Mouse (Mus musculus): ENCODE measurements around the gene Psen2. TPM values are rescaled to one million over a fixed set of nuclear protein-coding genes. Genes with fewer than 3 reads are reported as not detected.

Psen2 gene
- polyA plus RNA-seq, 2 experiments = 17.1 to 23.4 TPM

DNA sequence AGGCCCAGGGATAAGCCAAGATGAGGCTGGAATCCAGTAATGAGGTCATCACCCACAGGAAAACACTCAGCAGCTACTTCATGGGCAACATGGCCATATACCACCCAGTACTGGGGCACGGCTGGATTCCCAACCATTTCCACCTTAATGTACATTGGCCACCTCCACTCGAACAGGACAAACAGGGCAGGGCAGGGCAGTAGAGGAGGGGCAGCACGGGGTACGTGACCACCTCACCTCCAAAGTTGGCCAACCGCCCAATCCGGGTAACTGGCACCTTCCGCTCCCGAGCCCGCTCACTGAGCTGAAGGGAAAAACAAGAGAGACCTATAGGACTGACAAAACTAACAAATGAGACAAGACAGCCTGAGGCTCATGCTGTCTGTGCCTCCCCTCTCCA, 84.9 kb downstream of the Psen2 start:
- Histone ChIP-seq H3K27ac (replicated peaks; ENCODE audit: low read depth, low read length) (no peak overlapping the region), H3K36me3 (ENCODE audit: control insufficient read depth, insufficient read depth, low read length) (no peaks in the 10 kb centered on the region), H3K4me1 (ENCODE audit: control insufficient read depth, insufficient read depth, low read length) (no peaks in the 10 kb centered on the region), H3K27me3 (ENCODE audit: control insufficient read depth, insufficient read depth, low read length) (no peaks in the 10 kb centered on the region), H3K9me3 (ENCODE audit: control insufficient read depth, low read length) (no peaks in the 10 kb centered on the region), H3K9ac (ENCODE audit: low read depth, low read length, severe bottlenecking) (no peak overlapping the region), H3K4me2 (replicated peaks; ENCODE audit: low read depth, low read length, severe bottlenecking) (no peak overlapping the region), H3K4me3 (replicated peaks; ENCODE audit: low read length) (no peak overlapping the region)
- TF ChIP-seq POLR2A (IDR thresholded peaks at IDR 0.05; ENCODE audit: borderline replicate concordance, extremely low read depth, insufficient read depth, insufficient read length) = no peak
- WGBS = 90% methylated on average over 9 of the region's 9 CpGs
- ATAC-seq (ENCODE audit: low FRiP score, low read depth) (no peak), DNase-seq (ENCODE audit: low spot score) (no peak)

Other genes starting within 250 kb of the Psen2 start
- gene Coq8a, start 63.8 kb downstream of the Psen2 start, polyA plus RNA-seq (2012; rRNA removed) = 4.3 and 6.3 TPM in 2 replicates
- gene Coq8a, start 63.8 kb downstream of the Psen2 start, polyA plus RNA-seq (2014; fragmentation: Nextera tagmentation; extraction: Ambion mirVana) = 8.1 TPM in 2 replicates
- gene Itpkb, start 67.0 kb upstream of the Psen2 start, polyA plus RNA-seq (2012; rRNA removed) = 16.2 and 17.4 TPM in 2 replicates
- gene Itpkb, start 67.0 kb upstream of the Psen2 start, polyA plus RNA-seq (2014; fragmentation: Nextera tagmentation; extraction: Ambion mirVana) = 8.4 and 10.1 TPM in 2 replicates
- gene Stum, start 220.1 kb upstream of the Psen2 start, polyA plus RNA-seq (2012; rRNA removed) = 6.3 TPM in 2 replicates
- 3.9 and 5.8 TPM in 2 replicates for gene Stum, start 220.1 kb upstream of the Psen2 start, polyA plus RNA-seq (2014; fragmentation: Nextera tagmentation; extraction: Ambion mirVana)

Measured in limb, embryonic 14.5 days (tissue).